Mouse (Mus musculus) thymus, adult 2 months (tissue): ENCODE measurements around the gene Lrrn1.

ENCODE experiments used
- CTCF ChIP-seq: fragments of 200-500 bp; IDR thresholded peaks from 2 replicates; pipeline ENCODE4 v1.5.1; 2012; ENCODE audit warnings: mild to moderate bottlenecking, control low read depth, low read length, moderate library complexity, borderline replicate concordance; ENCODE audit not compliant: control insufficient read depth, poor library complexity, insufficient read depth; ENCODE audit errors: extremely low read depth
- POLR2A ChIP-seq: fragments of 200-500 bp; IDR thresholded peaks from 2 replicates; pipeline ENCODE4 v1.6.1; 2012; ENCODE audit warnings: mild to moderate bottlenecking, low read length, control low read depth, moderate library complexity; ENCODE audit not compliant: control insufficient read depth, poor library complexity, insufficient read depth; ENCODE audit errors: extremely low read depth

- TF ChIP-seq CTCF (no peak), POLR2A (no peak)
Measured at GRCm38 (mm10) chr6:107577309-107577708, 47.7 kb downstream of the Lrrn1 start.
